Mouse (Mus musculus) erythroid progenitor cell, adult 5-6 weeks (primary cell): Measurements from ENCODE around the gene Cers4. TPM values are rescaled to one million over a fixed set of nuclear protein-coding genes. Genes with fewer than 3 reads are reported as not detected.

Source experiments
- total RNA-seq, 2 experiments: library from RNA; stranded (forward) in 1 of 2; stranded (reverse) in 1 of 2; fragments of 150-400 nt in 1 of 2; fragments of 186-747, 209-891 nt in 1 of 2; gene quantifications; 2 replicates each; pipeline versions ENCODE4 v1.2.3 to v1.2.4; 2015 to 2017; ENCODE audit warnings: low replicate concordance in 2 of 2

Cers4 gene
- total RNA-seq, 2 experiments from 2014 or later: 0.53 to 0.84 TPM

Other genes with a start within 250 kb of the Cers4 start
- not detected in 2 replicates for gene Tgfbr3l, start 244.8 kb upstream of the Cers4 start, total RNA-seq (2015; ENCODE audit: low replicate concordance)
- not detected in 2 replicates for gene Tgfbr3l, start 244.8 kb upstream of the Cers4 start, total RNA-seq (2017; ENCODE audit: low replicate concordance)
- 4.2 and 10.5 TPM in 2 replicates for gene Snapc2, start 239.9 kb upstream of the Cers4 start, total RNA-seq (2015; ENCODE audit: low replicate concordance)
- gene Snapc2, start 239.9 kb upstream of the Cers4 start, total RNA-seq (2017; ENCODE audit: low replicate concordance): 3.2 and 6.7 TPM in 2 replicates
- gene Ctxn1, start 233.8 kb upstream of the Cers4 start, total RNA-seq (2015; ENCODE audit: low replicate concordance): not detected in 2 replicates
- 1.1 TPM in 1 of 2 replicates, not detected in the other for gene Ctxn1, start 233.8 kb upstream of the Cers4 start, total RNA-seq (2017; ENCODE audit: low replicate concordance)
- gene Timm44, start 217.1 kb upstream of the Cers4 start, total RNA-seq (2015; ENCODE audit: low replicate concordance): 30.6 and 42.9 TPM in 2 replicates
- gene Timm44, start 217.1 kb upstream of the Cers4 start, total RNA-seq (2017; ENCODE audit: low replicate concordance): 28.4 and 36.9 TPM in 2 replicates
- gene Ccl25, start 167.8 kb upstream of the Cers4 start, total RNA-seq (2015; ENCODE audit: low replicate concordance): 12.6 and 23.4 TPM in 2 replicates
- 7.1 and 17.3 TPM in 2 replicates for gene Ccl25, start 167.8 kb upstream of the Cers4 start, total RNA-seq (2017; ENCODE audit: low replicate concordance)
- 51.2 and 69.2 TPM in 2 replicates for gene Elavl1, start 167.6 kb upstream of the Cers4 start, total RNA-seq (2015; ENCODE audit: low replicate concordance)
- gene Elavl1, start 167.6 kb upstream of the Cers4 start, total RNA-seq (2017; ENCODE audit: low replicate concordance): 45.0 and 55.6 TPM in 2 replicates
- 5.9 and 7.6 TPM in 2 replicates for gene Zfp958, start 120.1 kb downstream of the Cers4 start, total RNA-seq (2015; ENCODE audit: low replicate concordance)
- gene Zfp958, start 120.1 kb downstream of the Cers4 start, total RNA-seq (2017; ENCODE audit: low replicate concordance): 1.9 and 11.7 TPM in 2 replicates